Mouse (Mus musculus) stomach, embryonic 14.5 days (tissue): ENCODE results near the gene Pds5b. TPM values are rescaled to one million over a fixed set of nuclear protein-coding genes. Genes with fewer than 3 reads are reported as not detected.
A peak's percentile ranks its signal among the peaks of the same experiment; 100 is the strongest.
"Not testable (repeated sequence)": the region's sequence is repeated elsewhere in the genome, so short reads cannot be mapped to it uniquely, and the experiment has no call there.

Source experiments
- ATAC-seq: fragments of 200-750 bp; cut with Nextera tagmentation; 2 replicates; pipeline ENCODE4 v1.8.0; 2017; ENCODE audit warnings: low read depth, moderate TSS enrichment; ENCODE audit not compliant: insufficient number of reproducible peaks, insufficient read depth, low FRiP score
- H3K27ac ChIP-seq: fragments of 300-500 bp; sonication (generic); 2 replicates; pipeline ENCODE4 v1.5.1; 2014; ENCODE audit warnings: mild to moderate bottlenecking, low read length, moderate library complexity, mixed read lengths
- H3K27me3 ChIP-seq: fragments of 300-500 bp; sonication (generic); 2 replicates; pipeline ENCODE4 v1.6.1; 2014; ENCODE audit warnings: low read length, control low read depth, mixed read lengths; ENCODE audit not compliant: control insufficient read depth, insufficient read depth
- H3K36me3 ChIP-seq: fragments of 300-500 bp; sonication (generic); 2 replicates; pipeline ENCODE4 v1.6.1; 2014; ENCODE audit warnings: mild to moderate bottlenecking, control low read depth, low read length, moderate library complexity, mixed read lengths; ENCODE audit not compliant: control insufficient read depth, insufficient read depth
- H3K4me1 ChIP-seq: fragments of 300-500 bp; sonication (generic); 2 replicates; pipeline ENCODE4 v1.6.1; 2014; ENCODE audit warnings: low read length, control low read depth, mixed read lengths; ENCODE audit not compliant: control insufficient read depth, insufficient read depth
- H3K4me2 ChIP-seq: fragments of 300-500 bp; sonication (generic); replicated peaks from 2 replicates; pipeline ENCODE4 v1.6.1; 2014; ENCODE audit warnings: low read depth, low read length, control low read depth
- H3K4me3 ChIP-seq: fragments of 300-500 bp; sonication (generic); 2 replicates; pipeline ENCODE4 v1.5.1; 2014; ENCODE audit warnings: low read depth, low read length, control low read depth
- H3K9ac ChIP-seq: fragments of 300-500 bp; sonication (generic); replicated peaks from 2 replicates; pipeline ENCODE4 v1.6.1; 2014; ENCODE audit warnings: low read depth, mild to moderate bottlenecking, control low read depth, low read length, moderate library complexity, mixed read lengths
- H3K9me3 ChIP-seq: fragments of 300-500 bp; sonication (generic); 2 replicates; pipeline ENCODE4 v1.6.1; 2016; ENCODE audit warnings: low read depth, low read length, control low read depth; ENCODE audit not compliant: control insufficient read depth
- WGBS: fragments of 180-500 bp; shearing (Covaris S2); extraction: QIAGEN DNeasy Blood & Tissue Kit; methylation state at CpG from one replicate; pipeline ENCODE4 v1.1.7; 2014; 5-methylcytosine and 5-hydroxymethylcytosine counted together
- polyA plus RNA-seq: library from polyadenylated mRNA; unstranded; fragments of >200 nt; fragmentation: Nextera tagmentation; extraction: Ambion mirVana; gene quantifications from 2 replicates; pipeline ENCODE4 v1.2.1, GENCODE M21; 2014

The Pds5b gene
- polyA plus RNA-seq, 1 experiment from 2014 or later: 52.9 TPM

- Histone ChIP-seq H3K4me1 (0 out of 2 replicates have a peak, but pooled peaks cover 4% of the 10 kb centered on the region), H3K4me3 (peak overlapping the region; percentile 70), H3K27me3 (no peaks in the 10 kb centered on the region), H3K9me3 (no peaks in the 10 kb centered on the region), H3K36me3 (no peaks in the 10 kb centered on the region), H3K4me2 (peak overlapping the region; percentile 60), H3K9ac (peak overlapping the region; percentile 90), H3K27ac (peak overlapping the region; percentile 94)
- 0% methylated on average over 50 of the region's 91 CpGs for WGBS
- ATAC-seq: peak; percentile 47
Measured at GRCm38 (mm10) chr5:150673880-150674621, 512 bp downstream of the Pds5b start.

- no peak for ATAC-seq
- H3K27ac ChIP-seq: no peak overlapping the region
- 0 out of 2 replicates have a peak, but pooled peaks cover 4% of the 10 kb centered on the region for H3K4me1 ChIP-seq
- peak overlapping the region; percentile 90 for H3K9ac ChIP-seq
- peak overlapping the region; percentile 60 for H3K4me2 ChIP-seq
- 51% methylated on average over 6 of the region's 6 CpGs for WGBS
- H3K36me3 ChIP-seq: no peaks in the 10 kb centered on the region
- no peaks in the 10 kb centered on the region for H3K9me3 ChIP-seq
- peak overlapping the region; percentile 70 for H3K4me3 ChIP-seq
- H3K27me3 ChIP-seq: no peaks in the 10 kb centered on the region
Measured at GRCm38 (mm10) chr5:150674866-150675265, 1.3 kb downstream of the Pds5b start.

GRCm38 (mm10) chr5:150682862-150683261 lies 9.3 kb downstream of the Pds5b start:
- WGBS: 92% methylated on average over 6 of the region's 6 CpGs
- ATAC-seq, H3K36me3 ChIP-seq: not testable (repeated sequence)

GRCm38 (mm10) chr5:150690685-150691084 lies 17.1 kb downstream of the Pds5b start:
- Histone ChIP-seq H3K9ac (no peak overlapping the region), H3K27ac (no peak overlapping the region), H3K9me3 (no peaks in the 10 kb centered on the region), H3K4me3 (no peak overlapping the region), H3K4me1 (no peaks in the 10 kb centered on the region), H3K36me3 (no peaks in the 10 kb centered on the region; the same call in 1 of the 2 replicates), H3K27me3 (no peaks in the 10 kb centered on the region), H3K4me2 (no peak overlapping the region)
- ATAC-seq: no peak

More at GRCm38 (mm10) chr5:150682862-150683261, 9.3 kb downstream of the Pds5b start:
- H3K27me3 ChIP-seq, H3K4me1 ChIP-seq, H3K4me2 ChIP-seq, H3K9me3 ChIP-seq, H3K4me3 ChIP-seq, H3K9ac ChIP-seq, H3K27ac ChIP-seq: not testable (repeated sequence)

- Histone ChIP-seq H3K4me1 (no peaks in the 10 kb centered on the region), H3K36me3 (no peaks in the 10 kb centered on the region; the same call in 1 of the 2 replicates), H3K4me3 (no peak overlapping the region), H3K27me3 (no peaks in the 10 kb centered on the region), H3K27ac (no peak overlapping the region), H3K9ac (no peak overlapping the region), H3K4me2 (no peak overlapping the region), H3K9me3 (no peaks in the 10 kb centered on the region)
- WGBS: 97% methylated on average over 2 of the region's 2 CpGs
- no peak for ATAC-seq
Measured at GRCm38 (mm10) chr5:150693277-150693676, 19.7 kb downstream of the Pds5b start.

GRCm38 (mm10) chr5:150702714-150703113 lies 29.2 kb downstream of the Pds5b start:
- Histone ChIP-seq H3K27me3 (no peaks in the 10 kb centered on the region), H3K4me3 (no peak overlapping the region), H3K4me1 (no peaks in the 10 kb centered on the region), H3K9ac (no peak overlapping the region), H3K9me3 (no peaks in the 10 kb centered on the region), H3K36me3 (no peaks in the 10 kb centered on the region; the same call in 1 of the 2 replicates), H3K27ac (no peak overlapping the region), H3K4me2 (no peak overlapping the region)
- ATAC-seq: no peak
- WGBS: 34% methylated on average over 2 of the region's 2 CpGs

GRCm38 (mm10) chr5:150706651-150707050 lies 33.1 kb downstream of the Pds5b start:
- ATAC-seq, H3K27ac ChIP-seq, H3K4me2 ChIP-seq, H3K36me3 ChIP-seq, H3K9me3 ChIP-seq, H3K27me3 ChIP-seq, H3K9ac ChIP-seq, H3K4me1 ChIP-seq, H3K4me3 ChIP-seq: not testable (repeated sequence)
- WGBS: 87% methylated on average over 1 of the region's 1 CpGs

GRCm38 (mm10) chr5:150707181-150707580 lies 33.6 kb downstream of the Pds5b start:
- not testable (repeated sequence) for H3K4me1 ChIP-seq, H3K4me3 ChIP-seq, H3K27ac ChIP-seq, H3K36me3 ChIP-seq, H3K9me3 ChIP-seq, H3K4me2 ChIP-seq, ATAC-seq, H3K27me3 ChIP-seq, H3K9ac ChIP-seq
- 94% methylated on average over 3 of the region's 3 CpGs for WGBS

- Histone ChIP-seq H3K4me2 (no peak overlapping the region), H3K9ac (no peak overlapping the region), H3K27ac (no peak overlapping the region), H3K4me1 (0 out of 2 replicates have a peak, but pooled peaks cover 3% of the 10 kb centered on the region), H3K27me3 (no peaks in the 10 kb centered on the region), H3K9me3 (no peaks in the 10 kb centered on the region), H3K4me3 (no peak overlapping the region), H3K36me3 (no peaks in the 10 kb centered on the region)
- WGBS: 91% methylated on average over 4 of the region's 4 CpGs
- ATAC-seq: no peak
Measured at GRCm38 (mm10) chr5:150711503-150711902, 38.0 kb downstream of the Pds5b start.
